Mouse (Mus musculus): ENCODE data around the gene Baiap2.

- TF ChIP-seq CTCF (IDR thresholded peaks at IDR 0.05; ENCODE audit: insufficient read depth, low read depth, low read length) (no peak), POLR2A (IDR thresholded peaks at IDR 0.05; ENCODE audit: insufficient read depth, low read depth, low read length) (no peak)
Measured at GRCm38 (mm10) chr11:120052274-120052673, 109.7 kb downstream of the Baiap2 start.

Measured in olfactory bulb, adult 2 months (tissue).